Mouse (Mus musculus) cerebellum, postnatal 14 days (tissue): ENCODE measurements around the gene Lsamp.
A peak's percentile ranks its signal among the peaks of the same experiment; 100 is the strongest.

Experiments used
- DNase-seq, 2 experiments: peaks; one replicate each; pipeline ENCODE4 v3.0.0; 2021; ENCODE audit warnings: mixed read lengths in 2 of 2

Lsamp gene

DNA sequence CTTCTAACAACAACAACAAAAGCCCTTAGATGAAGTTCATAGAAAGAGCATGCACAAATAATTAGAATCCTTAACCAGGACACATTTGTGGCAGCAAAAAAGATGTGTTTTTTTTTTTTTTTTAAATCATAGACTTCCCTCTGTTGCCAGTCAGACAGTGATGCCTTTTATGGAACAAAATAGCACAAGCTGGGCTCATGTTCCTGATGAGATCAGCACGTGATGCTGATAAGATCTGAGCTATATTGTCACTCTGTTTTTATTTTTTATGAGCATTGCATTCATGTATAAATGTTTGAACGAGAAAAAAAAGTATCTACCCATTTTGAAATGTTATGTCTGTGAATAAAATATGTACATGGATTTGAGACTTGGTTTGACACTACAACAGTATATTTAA is 2118.0 kb downstream of the Lsamp start:
- no peak for DNase-seq

DNA sequence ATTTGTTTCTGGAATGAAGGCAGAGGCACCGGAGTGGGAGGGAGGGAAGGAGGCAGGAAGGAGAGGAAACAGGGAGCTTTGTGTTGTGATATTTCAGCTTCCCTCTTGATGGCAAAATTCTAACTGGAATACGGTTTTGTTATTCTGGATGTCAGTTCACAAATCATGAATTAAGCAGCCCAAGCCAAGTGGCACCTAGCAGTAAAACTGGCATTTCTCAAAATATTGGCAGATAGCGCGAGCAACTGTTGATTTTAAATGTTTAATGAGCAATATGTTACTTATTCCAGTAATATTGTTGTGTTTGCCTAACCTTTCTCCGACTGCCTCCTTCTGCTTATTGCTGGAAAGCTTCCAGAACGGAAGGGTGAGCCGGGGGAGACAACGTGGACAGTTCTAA is 2118.5 kb downstream of the Lsamp start:
- peak; percentile 26 to 55 for DNase-seq

GRCm38 (mm10) chr16:42112251-42112650 is 2128.1 kb downstream of the Lsamp start:
- DNase-seq = no peak

DNA sequence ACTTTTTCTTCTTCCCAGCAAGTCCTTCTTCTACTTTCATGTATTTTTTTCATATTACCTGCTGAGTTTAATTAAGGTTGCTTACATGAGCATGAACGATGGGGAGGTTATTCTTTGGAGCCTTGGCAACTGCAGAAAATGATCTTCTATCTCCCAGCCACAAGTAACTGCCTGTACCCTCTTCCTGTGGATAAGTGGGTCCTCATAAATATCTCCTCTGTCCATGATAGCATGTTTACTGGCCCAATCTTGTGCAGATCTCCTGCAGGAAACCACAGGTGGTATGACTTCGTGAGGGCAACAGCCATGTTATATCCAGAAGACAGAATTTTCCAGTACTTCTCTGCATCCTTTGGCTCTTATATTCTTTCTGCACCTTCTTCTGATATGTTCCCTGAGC is 2129.1 kb downstream of the Lsamp start:
- no peak for DNase-seq

GRCm38 (mm10) chr16:42121788-42122187 is 2137.6 kb downstream of the Lsamp start:
- DNase-seq = peak; percentile 38 to 55

DNA sequence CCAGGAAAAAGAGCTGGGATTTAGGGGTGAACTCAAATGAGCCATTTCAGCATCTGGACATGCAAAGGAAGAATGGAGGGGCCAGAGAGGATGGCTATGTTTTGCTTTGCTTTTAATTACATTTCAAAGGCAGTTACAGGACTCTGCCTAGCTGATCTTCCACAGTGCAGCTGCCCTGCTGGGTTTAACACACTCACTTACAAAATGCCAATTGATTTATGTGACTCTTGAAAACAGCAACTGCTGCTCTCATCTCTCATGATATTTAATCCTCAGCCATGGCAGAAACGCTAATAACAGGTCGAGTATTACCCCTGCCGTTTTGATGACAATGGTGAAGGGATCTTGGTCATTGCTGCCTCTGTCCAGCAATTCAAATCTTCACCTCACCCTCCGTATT is 2139.7 kb downstream of the Lsamp start:
- DNase-seq = no peak

- no peak for DNase-seq
Observed at GRCm38 (mm10) chr16:42126061-42126460, 2141.9 kb downstream of the Lsamp start.

GRCm38 (mm10) chr16:42147164-42147563 is 2163.0 kb downstream of the Lsamp start:
- no peak for DNase-seq

GRCm38 (mm10) chr16:42149216-42149942 is 2165.2 kb downstream of the Lsamp start:
- no peak for DNase-seq

- no peak for DNase-seq
Observed at GRCm38 (mm10) chr16:42152640-42153039, 2168.5 kb downstream of the Lsamp start.

GRCm38 (mm10) chr16:42157816-42158215 is 2173.7 kb downstream of the Lsamp start:
- DNase-seq = no peak

GRCm38 (mm10) chr16:42164941-42165340 is 2180.8 kb downstream of the Lsamp start:
- DNase-seq = peak; percentile 93 to 94

DNA sequence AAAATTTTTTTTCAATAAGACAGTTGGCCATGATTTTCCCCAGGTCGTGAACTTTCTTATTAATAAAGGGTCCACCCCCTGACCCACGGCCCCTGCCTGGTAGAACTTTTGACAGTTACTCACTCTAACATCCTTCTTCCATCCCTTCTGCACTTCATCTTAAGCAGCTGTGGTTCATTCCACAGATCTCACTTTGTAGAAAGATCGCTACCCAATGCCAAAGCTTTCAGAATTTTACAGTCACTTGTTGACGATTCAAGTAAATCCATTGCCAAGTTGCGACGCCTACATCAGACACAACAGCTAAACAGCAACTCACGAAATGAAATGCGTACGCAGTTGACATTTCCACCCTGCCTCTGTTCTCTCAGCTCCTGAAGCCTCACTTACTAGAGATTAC is 2184.1 kb downstream of the Lsamp start:
- DNase-seq = no peak

DNA sequence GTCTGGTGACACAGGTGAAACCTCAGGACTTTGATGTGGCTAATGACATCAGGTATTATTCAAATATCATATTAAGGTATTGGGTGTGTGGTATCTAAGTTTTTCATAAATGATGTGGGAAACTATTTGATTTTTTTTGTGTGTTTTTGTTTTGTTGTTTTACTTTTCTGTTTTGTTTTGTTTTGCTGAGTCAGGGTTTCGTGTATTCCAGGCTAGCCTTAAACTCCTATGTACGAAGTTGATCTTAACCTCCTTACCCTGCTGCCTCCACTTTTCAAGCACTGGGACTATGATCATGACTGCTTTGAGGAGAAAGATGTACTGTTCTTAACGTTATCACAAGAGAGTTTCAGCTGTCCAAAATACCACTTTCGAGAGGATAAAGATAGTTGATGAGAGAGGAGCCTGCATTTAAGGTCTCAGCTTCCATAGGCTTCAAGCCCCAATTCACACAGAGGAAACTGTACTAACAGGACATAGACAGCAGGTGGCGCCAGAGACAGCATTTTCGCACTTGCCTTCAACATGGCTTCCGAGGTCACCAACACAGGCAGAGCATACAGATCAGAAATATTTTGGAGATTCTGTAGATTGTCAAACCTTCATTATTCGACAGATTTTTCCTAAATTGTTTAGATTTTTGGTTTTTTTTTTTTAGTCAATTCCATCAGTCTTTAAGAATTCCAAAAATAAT is 2185.4 kb downstream of the Lsamp start:
- peak; percentile 90 to 91 for DNase-seq

DNA sequence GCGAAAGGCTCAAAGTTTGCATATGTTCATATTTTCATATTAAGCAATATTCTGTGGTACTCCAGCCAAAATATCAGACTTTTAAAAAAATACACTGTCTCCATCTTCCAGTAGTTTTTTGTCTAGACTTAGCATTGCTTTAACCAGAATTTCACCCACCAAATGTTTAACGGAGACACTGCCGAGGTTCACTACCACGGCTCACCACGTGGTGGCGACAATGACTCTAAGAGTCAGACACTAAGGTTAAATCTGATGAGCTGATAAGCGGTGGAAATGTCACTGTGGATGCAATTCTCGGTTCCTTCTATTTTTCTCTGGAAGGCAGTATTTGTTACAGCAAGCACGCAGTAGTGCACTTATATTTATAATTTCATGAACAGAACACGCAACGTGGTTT is 2188.3 kb downstream of the Lsamp start:
- peak; percentile 94 to 97 for DNase-seq

DNA sequence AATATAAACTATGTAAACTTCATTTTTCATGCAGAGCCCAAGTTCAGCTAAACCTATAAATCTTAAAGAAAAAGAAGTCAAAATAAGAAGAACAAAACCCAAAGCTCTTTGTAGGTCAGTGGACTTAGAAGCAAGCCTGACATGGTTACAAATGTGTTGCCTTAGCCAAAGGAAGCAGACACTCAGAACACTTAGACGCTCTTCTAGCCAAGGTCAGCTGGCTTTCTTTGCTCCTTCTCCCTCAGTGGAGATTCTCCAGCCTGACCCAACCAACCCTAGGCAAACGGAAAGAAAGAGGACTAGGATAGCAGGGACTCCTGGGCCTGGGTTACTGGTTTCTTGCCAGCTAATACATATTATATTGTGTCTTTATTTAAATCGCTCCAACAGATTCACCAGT is 2194.7 kb downstream of the Lsamp start:
- DNase-seq = no peak

GRCm38 (mm10) chr16:42180025-42180424 is 2195.9 kb downstream of the Lsamp start:
- no peak for DNase-seq

GRCm38 (mm10) chr16:42180473-42180872 is 2196.3 kb downstream of the Lsamp start:
- DNase-seq = no peak

DNA sequence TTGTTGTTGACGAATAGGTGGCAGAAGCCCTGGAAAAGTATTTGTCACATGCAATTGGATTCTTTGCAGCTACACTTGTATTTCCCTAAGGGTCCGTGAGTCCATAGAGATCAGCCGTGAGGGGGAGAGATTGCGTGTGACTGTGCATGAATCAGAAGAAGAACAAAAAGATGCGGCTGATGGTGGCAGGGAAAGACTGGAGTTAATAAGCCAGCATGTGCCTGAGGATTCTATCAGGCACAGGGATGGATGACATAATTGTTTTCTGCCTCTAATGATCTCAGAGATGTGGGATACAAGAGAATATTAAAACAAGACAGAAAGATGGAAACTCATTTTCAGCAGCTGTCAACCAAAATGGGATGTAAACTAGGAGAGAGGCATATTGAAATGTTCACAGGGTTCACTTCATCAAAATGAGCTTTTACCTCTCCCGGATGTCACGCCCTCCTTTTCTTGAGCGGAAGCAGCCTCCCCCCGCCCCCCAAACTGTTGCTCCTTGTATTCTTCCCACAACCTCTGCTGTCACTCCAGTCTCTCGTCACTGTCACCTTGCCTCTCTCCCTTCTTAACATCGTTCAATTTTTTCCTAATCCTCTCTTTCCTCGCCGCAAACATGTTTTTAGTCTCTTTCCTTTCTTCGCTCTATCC is 2205.4 kb downstream of the Lsamp start:
- peak in 1 of 2 experiments; percentile 55 for DNase-seq

DNA sequence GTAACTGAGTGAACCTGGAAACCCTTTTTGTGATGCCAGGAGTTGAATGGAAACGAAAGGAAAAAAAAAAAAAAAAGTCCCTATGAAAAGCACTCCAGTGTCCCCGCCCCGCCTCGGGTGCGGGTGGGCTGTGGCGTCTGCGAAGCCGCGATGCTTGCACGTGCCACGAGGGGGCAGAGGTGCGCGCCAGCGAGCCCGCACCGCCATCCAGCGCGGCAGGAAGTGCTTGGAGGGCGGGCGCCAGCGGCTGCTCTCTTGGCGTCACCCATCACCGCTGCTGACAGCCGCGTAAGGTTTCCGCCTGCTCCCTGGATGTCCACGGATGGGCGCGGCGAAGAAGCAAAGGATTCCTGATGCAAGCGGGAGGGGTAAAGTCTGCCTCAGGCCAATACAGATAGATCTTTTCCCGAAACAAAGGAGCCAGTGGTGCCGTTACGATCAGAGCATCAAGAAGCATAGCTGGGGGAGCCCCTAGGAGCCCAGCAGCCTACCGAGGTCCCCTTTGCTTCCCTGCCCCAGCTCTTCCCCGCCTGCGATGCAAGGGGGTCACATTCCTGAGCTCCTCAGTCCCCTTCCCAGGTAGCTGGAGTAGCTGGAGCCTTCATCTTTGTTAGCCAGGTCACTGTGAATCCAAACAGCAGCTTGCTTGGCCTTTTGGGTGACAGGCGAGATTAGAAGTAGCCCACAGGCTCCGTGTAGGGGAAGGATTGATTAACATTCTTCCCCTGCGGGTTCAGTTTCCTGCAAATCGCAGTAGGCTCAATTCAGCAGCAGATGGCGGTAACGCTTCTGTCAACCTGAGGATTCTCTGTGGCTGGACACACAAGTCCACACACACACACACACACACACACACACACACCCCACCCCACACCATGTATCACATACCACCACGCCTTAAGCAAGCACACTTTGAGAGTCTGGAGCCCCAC is 2206.2 kb downstream of the Lsamp start:
- peak; percentile 95 for DNase-seq
